Mouse (Mus musculus): ENCODE results near the gene Btnl4. TPM values are rescaled to one million over a fixed set of nuclear protein-coding genes. Genes with fewer than 3 reads are reported as not detected.

The Btnl4 gene
- not detected in 2 replicates for polyA plus RNA-seq (2015; fragmentation: Nextera tagmentation; extraction: Ambion mirVana)

GRCm38 (mm10) chr17:34477238-34478013 is at the start of gene Btnl4:
TSS of gene Btnl4 (minus strand) at chr17:34477318.

GRCm38 (mm10) chr17:34517252-34517651 is 40.1 kb upstream of the Btnl4 start, which contains the start of gene Btnl6:
TSS of gene Btnl6 (minus strand) at chr17:34517352.

Other genes starting within 250 kb of the Btnl4 start
- gene H2-Ob, start 238.4 kb downstream of the Btnl4 start, polyA plus RNA-seq (2015; fragmentation: Nextera tagmentation; extraction: Ambion mirVana), result 0.14 and 0.29 TPM in 2 replicates
- 5.8 and 6.3 TPM in 2 replicates for gene H2-Ab1, start 219.6 kb downstream of the Btnl4 start, polyA plus RNA-seq (2015; fragmentation: Nextera tagmentation; extraction: Ambion mirVana)
- 0.88 and 0.93 TPM in 2 replicates for gene H2-Aa, start 189.5 kb downstream of the Btnl4 start, polyA plus RNA-seq (2015; fragmentation: Nextera tagmentation; extraction: Ambion mirVana)
- gene H2-Eb1, start 171.5 kb downstream of the Btnl4 start, polyA plus RNA-seq (2015; fragmentation: Nextera tagmentation; extraction: Ambion mirVana), result 2.4 and 3.0 TPM in 2 replicates
- gene H2-Eb2, start 151.7 kb downstream of the Btnl4 start, polyA plus RNA-seq (2015; fragmentation: Nextera tagmentation; extraction: Ambion mirVana), result not detected in 2 replicates
- not detected in 2 replicates for gene Btnl2, start 122.5 kb downstream of the Btnl4 start, polyA plus RNA-seq (2015; fragmentation: Nextera tagmentation; extraction: Ambion mirVana)
- gene Btnl1, start 100.2 kb downstream of the Btnl4 start, polyA plus RNA-seq (2015; fragmentation: Nextera tagmentation; extraction: Ambion mirVana), result not detected in 2 replicates
- 0.42 and 0.47 TPM in 2 replicates for gene BC051142, start 78.5 kb downstream of the Btnl4 start, polyA plus RNA-seq (2015; fragmentation: Nextera tagmentation; extraction: Ambion mirVana)
- gene Btnl6, start 40.0 kb upstream of the Btnl4 start, polyA plus RNA-seq (2015; fragmentation: Nextera tagmentation; extraction: Ambion mirVana), result not detected in 2 replicates
- 3.1 and 3.6 TPM in 2 replicates for gene Notch4, start 87.0 kb upstream of the Btnl4 start, polyA plus RNA-seq (2015; fragmentation: Nextera tagmentation; extraction: Ambion mirVana)
- 11.3 and 21.2 TPM in 2 replicates for gene Gpsm3, start 112.5 kb upstream of the Btnl4 start, polyA plus RNA-seq (2015; fragmentation: Nextera tagmentation; extraction: Ambion mirVana)
- 4.4 and 4.6 TPM in 2 replicates for gene Pbx2, start 113.9 kb upstream of the Btnl4 start, polyA plus RNA-seq (2015; fragmentation: Nextera tagmentation; extraction: Ambion mirVana)
- gene Ager, start 120.5 kb upstream of the Btnl4 start, polyA plus RNA-seq (2015; fragmentation: Nextera tagmentation; extraction: Ambion mirVana), result 3.3 TPM in 2 replicates
- gene Rnf5, start 126.4 kb upstream of the Btnl4 start, polyA plus RNA-seq (2015; fragmentation: Nextera tagmentation; extraction: Ambion mirVana), result 60.2 and 63.2 TPM in 2 replicates
- gene Agpat1, start 126.9 kb upstream of the Btnl4 start, polyA plus RNA-seq (2015; fragmentation: Nextera tagmentation; extraction: Ambion mirVana), result 38.4 and 38.6 TPM in 2 replicates
- gene Egfl8, start 138.7 kb upstream of the Btnl4 start, polyA plus RNA-seq (2015; fragmentation: Nextera tagmentation; extraction: Ambion mirVana), result 3.3 and 4.4 TPM in 2 replicates
- gene Ppt2, start 151.2 kb upstream of the Btnl4 start, polyA plus RNA-seq (2015; fragmentation: Nextera tagmentation; extraction: Ambion mirVana), result 24.8 and 24.9 TPM in 2 replicates
- gene Prrt1, start 152.2 kb upstream of the Btnl4 start, polyA plus RNA-seq (2015; fragmentation: Nextera tagmentation; extraction: Ambion mirVana), result 1.0 and 1.1 TPM in 2 replicates
- 10.7 and 11.7 TPM in 2 replicates for gene Fkbpl, start 167.4 kb upstream of the Btnl4 start, polyA plus RNA-seq (2015; fragmentation: Nextera tagmentation; extraction: Ambion mirVana)
- 42.0 and 42.9 TPM in 2 replicates for gene Atf6b, start 169.8 kb upstream of the Btnl4 start, polyA plus RNA-seq (2015; fragmentation: Nextera tagmentation; extraction: Ambion mirVana)
- 5.9 and 6.1 TPM in 2 replicates for gene Tnxb, start 193.2 kb upstream of the Btnl4 start, polyA plus RNA-seq (2015; fragmentation: Nextera tagmentation; extraction: Ambion mirVana)

Data from urinary bladder, postnatal 0 days (tissue).